Mouse (Mus musculus) ES-E14 (cell line): ENCODE results near the gene Palld.

ENCODE experiments used
- CHD2 ChIP-seq: IDR thresholded peaks from 2 replicates; pipeline ENCODE4 v1.6.1; 2014; ENCODE audit warnings: mild to moderate bottlenecking, low read depth, low read length, inconsistent platforms
- HCFC1 ChIP-seq: IDR thresholded peaks from 2 replicates; pipeline ENCODE4 v1.6.1; 2012; ENCODE audit warnings: low read length, inconsistent platforms, borderline replicate concordance; ENCODE audit not compliant: insufficient read depth
- ZC3H11A ChIP-seq: IDR thresholded peaks from 2 replicates; pipeline ENCODE4 v1.6.1; 2012; ENCODE audit warnings: low read depth, mild to moderate bottlenecking, inconsistent platforms, low read length, borderline replicate concordance
- ZNF384 ChIP-seq: IDR thresholded peaks from 2 replicates; pipeline ENCODE4 v1.6.1; 2012; ENCODE audit warnings: low read depth, low read length, inconsistent platforms

DNA sequence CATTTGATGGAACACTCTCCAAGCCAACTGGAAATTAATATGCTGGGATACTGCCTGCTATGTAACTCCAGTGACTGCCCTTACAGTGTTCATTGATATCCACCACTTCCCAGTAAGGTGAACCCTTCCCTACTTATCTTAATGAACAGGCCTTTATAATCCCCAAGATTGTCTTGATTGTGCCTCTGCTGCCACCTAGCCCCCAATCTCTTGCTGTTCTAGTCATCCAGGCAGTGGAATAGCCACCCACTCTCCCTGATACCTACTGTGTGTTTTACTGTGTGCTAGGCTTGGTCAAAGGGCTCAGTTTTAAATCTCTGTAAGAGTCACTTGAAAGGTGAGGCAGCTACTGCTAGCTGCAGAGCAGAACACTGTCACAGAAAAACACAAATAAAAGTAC is 216.2 kb downstream of the Palld start:
- TF ChIP-seq HCFC1: no peak
- no peak for TF ChIP-seq ZC3H11A
- no peak for TF ChIP-seq ZNF384
- TF ChIP-seq CHD2: no peak
